Mouse (Mus musculus): Measurements from ENCODE around the gene Frmd4b.

DNA sequence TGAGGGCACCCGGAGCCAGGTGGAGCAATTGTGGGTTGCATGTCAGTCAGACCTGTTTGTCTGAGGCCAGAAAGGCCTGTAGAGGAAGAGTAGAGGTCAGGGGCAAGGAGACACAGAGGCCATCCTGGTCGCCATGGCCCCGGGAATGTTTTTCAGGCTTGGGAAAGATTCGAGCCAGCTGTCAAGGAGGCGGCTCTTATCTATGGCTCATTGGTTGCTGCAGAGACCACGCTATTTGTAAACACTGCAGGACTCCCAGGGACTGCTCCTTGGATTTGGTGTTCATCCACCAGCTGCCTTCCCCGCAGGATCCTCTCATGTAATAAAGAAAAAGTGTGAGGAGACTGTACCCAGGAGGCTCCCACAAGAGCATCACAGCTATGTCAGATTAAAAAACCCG, 34.6 kb downstream of the Frmd4b start:
- TF ChIP-seq CTCF (IDR thresholded peaks at IDR 0.05; ENCODE audit: low read depth, low read length) (no peak), POLR2A (IDR thresholded peaks at IDR 0.05; ENCODE audit: extremely low read depth, insufficient read depth, low read length) (no peak)

Measured in liver, adult 2 months (tissue).